Mouse (Mus musculus): ENCODE measurements around the gene Baat.

DNA sequence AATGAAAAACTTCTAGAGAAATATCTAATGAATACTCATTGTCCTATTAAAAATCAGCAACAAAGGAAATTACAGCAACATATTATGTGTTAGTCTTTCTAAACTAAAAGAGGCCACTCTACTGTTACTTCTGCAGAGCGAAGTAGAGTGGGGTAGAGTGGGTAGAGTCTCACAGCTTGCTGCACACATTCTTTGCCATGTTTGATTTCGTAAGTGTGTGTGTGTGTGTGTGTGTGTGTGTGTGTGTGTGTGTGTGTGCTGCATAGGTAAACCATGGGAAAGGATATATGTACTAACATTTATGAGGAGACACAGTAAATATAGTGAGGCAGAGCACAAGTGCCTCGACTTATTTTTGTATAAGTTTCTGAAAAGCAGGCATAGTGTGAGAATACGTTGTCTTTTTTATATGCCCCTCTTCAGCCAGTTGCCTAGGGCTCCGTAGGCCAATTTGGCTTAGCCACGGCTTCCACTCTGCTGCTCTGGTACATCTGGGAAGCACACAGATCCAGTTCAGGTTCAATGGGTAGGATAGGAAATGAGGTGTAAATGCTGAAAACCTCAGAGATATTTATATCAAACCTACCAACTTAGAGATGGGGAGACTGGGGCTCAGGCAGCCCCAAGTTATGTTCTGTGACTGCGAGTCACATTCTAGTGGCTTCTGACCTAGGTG is 41.3 kb upstream of the Baat start:
- TF ChIP-seq MYOG (IDR thresholded peaks at IDR 0.05; ENCODE audit: control insufficient read depth, extremely low read depth, insufficient read length) (no peak), CTCF (IDR thresholded peaks at IDR 0.05; ENCODE audit: control insufficient read depth, insufficient read depth, insufficient read length) (no peak), FOSL1 (IDR thresholded peaks at IDR 0.05; ENCODE audit: insufficient read depth, low read length, poor library complexity, severe bottlenecking) (no peak), USF1 (IDR thresholded peaks at IDR 0.05; ENCODE audit: low read depth) (no peak), MAX (IDR thresholded peaks at IDR 0.05) (no peak)

All from C2C12 (cell line).